Mouse (Mus musculus) olfactory bulb, adult 2 months (tissue): ENCODE data around the gene Rad17.

Experiments used
- CTCF ChIP-seq: fragments of 200-500 bp; IDR thresholded peaks from 2 replicates; pipeline ENCODE4 v1.5.1; 2012; ENCODE audit warnings: low read depth, mild to moderate bottlenecking, low read length, moderate library complexity; ENCODE audit not compliant: insufficient read depth
- POLR2A ChIP-seq: fragments of 200-500 bp; IDR thresholded peaks from 2 replicates; pipeline ENCODE4 v1.6.1; 2012; ENCODE audit warnings: mild to moderate bottlenecking, low read depth, low read length, moderate library complexity; ENCODE audit not compliant: insufficient read depth

- no peak for TF ChIP-seq CTCF
- no peak for TF ChIP-seq POLR2A
Measured at GRCm38 (mm10) chr13:100642471-100643209, 8.2 kb downstream of the Rad17 start.
